Mouse (Mus musculus) forebrain, embryonic 11.5 days (tissue): Measurements from ENCODE around the gene Xiap. TPM values are rescaled to one million over a fixed set of nuclear protein-coding genes. Genes with fewer than 3 reads are reported as not detected.

ENCODE experiments used
- ATAC-seq: fragments of 200-750 bp; cut with Nextera tagmentation; replicated peaks from 2 replicates; pipeline ENCODE4 v1.8.0; 2017; ENCODE audit warnings: moderate TSS enrichment; ENCODE audit not compliant: low FRiP score
- DNase-seq: peaks from one replicate; pipeline ENCODE4 v3.0.0-alpha.2; 2017; ENCODE audit warnings: low spot score
- H3K27ac ChIP-seq: fragments of 300-500 bp; sonication (generic); 2 replicates; pipeline ENCODE4 v1.5.1; 2014; ENCODE audit warnings: low read depth, low read length
- H3K27me3 ChIP-seq: fragments of 300-500 bp; sonication (generic); 2 replicates; pipeline ENCODE4 v1.6.1; 2014; ENCODE audit warnings: mild to moderate bottlenecking, low read length, mixed read lengths; ENCODE audit not compliant: control insufficient read depth, insufficient read depth
- H3K36me3 ChIP-seq: fragments of 300-500 bp; sonication (generic); 2 replicates; pipeline ENCODE4 v1.6.1; 2014; ENCODE audit warnings: mild to moderate bottlenecking, low read length, moderate library complexity, mixed read lengths; ENCODE audit not compliant: control insufficient read depth, insufficient read depth
- H3K4me1 ChIP-seq: fragments of 300-500 bp; sonication (generic); replicated peaks from 2 replicates; pipeline ENCODE4 v1.6.1; 2014; ENCODE audit warnings: low read length, mixed read lengths; ENCODE audit not compliant: control insufficient read depth, insufficient read depth
- H3K4me2 ChIP-seq: fragments of 300-500 bp; sonication (generic); 2 replicates; pipeline ENCODE4 v1.6.1; 2014; ENCODE audit warnings: low read depth, mild to moderate bottlenecking, low read length, moderate library complexity, mixed read lengths; ENCODE audit not compliant: severe bottlenecking
- H3K4me3 ChIP-seq: fragments of 300-500 bp; sonication (generic); 2 replicates; pipeline ENCODE4 v1.5.1; 2014; ENCODE audit warnings: low read depth, low read length
- H3K9ac ChIP-seq: fragments of 300-500 bp; sonication (generic); 2 replicates; pipeline ENCODE4 v1.6.1; 2014; ENCODE audit warnings: low read length
- H3K9me3 ChIP-seq: fragments of 300-500 bp; sonication (generic); 2 replicates; pipeline ENCODE4 v1.6.1; 2016; ENCODE audit warnings: low read length, mixed read lengths; ENCODE audit not compliant: control insufficient read depth
- WGBS: fragments of 180-500 bp; shearing (Covaris S2); extraction: QIAGEN DNeasy Blood & Tissue Kit; methylation state at CpG from one replicate; pipeline ENCODE4 v1.1.7; 2014; 5-methylcytosine and 5-hydroxymethylcytosine counted together
- polyA plus RNA-seq: library from polyadenylated mRNA; unstranded; fragments of >200 nt; fragmentation: Nextera tagmentation; extraction: Ambion mirVana; gene quantifications from 2 replicates; pipeline ENCODE4 v1.2.1, GENCODE M21; 2014

Xiap gene
- polyA plus RNA-seq, 1 experiment from 2014 or later: 16.4 TPM

DNA sequence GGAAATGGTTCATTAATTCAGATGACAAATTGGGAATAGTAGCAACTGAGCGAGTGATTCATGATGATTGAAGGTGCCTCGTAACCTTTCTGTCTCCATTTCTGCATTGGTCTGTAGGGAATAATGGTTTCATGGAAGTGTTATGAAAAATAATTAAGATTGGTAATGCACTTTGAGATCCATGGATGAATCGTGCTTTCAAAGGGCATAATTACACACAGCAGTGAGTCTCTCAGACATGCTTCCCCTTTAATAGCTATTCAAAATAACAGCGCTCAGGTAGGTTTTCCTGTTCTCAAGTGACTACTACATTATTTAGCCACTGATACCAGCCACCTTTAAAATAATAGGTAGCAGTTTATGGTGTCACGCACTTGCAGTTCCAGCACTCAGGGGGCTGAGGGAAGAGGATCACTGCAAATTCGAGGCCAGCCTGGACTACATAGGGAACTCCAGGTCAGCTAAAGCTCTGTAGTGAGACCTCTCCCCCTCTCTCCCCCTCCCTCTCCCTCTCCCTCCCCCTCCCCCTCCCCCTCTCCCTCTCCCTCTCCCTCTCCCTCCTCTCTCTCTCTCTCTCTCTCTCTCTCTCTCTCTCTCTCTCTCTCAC is 60.1 kb downstream of the Xiap start:
- 83% methylated on average over 6 of the region's 6 CpGs for WGBS
- no peak for DNase-seq

DNA sequence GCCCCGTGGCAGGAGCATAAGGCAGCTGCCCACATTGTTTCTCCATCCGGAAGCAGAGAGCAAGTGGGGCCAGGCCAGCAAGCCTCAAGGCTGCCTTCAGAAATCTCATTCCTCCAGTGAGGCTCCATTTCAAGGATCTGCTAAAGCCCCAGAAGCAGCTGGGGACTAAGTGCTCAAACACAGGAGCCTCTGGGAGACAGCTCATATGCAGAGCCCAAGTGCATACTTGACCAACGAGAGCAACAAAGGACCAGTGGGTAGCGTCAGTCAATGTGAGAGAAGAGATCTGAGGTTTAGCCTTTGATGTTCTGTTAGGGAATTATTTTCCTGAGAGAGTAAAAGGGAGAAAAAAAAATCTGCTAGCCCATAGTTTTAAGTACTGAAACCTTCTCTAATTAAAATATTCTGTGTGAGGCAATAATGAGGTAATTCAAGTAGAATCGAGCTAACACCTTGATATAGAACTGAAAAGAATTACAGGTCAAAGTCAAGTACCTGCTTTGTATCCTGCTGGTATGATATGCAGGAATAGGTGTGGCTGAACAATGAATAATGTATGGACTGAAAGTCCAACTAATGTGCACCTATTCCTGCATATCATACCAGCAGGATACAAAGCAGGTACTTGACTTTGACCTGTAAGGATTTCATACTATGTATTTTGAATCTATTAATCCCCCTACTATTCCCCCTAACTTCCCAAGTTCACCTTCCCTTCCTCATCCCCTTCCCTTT is 65.7 kb downstream of the Xiap start:
- peaks cover 4% of the 10 kb centered on the region; the same call in 1 of the 2 replicates for H3K9me3 ChIP-seq
- DNase-seq (no peak), ATAC-seq (no peak)
- no peak overlapping the region for H3K4me2 ChIP-seq
- H3K27ac ChIP-seq: no peak overlapping the region
- WGBS: 76% methylated on average over 5 of the region's 5 CpGs
- H3K9ac ChIP-seq: no peak overlapping the region
- H3K27me3 ChIP-seq: no peaks in the 10 kb centered on the region
- no peaks in the 10 kb centered on the region for H3K4me1 ChIP-seq
- no peaks in the 10 kb centered on the region for H3K36me3 ChIP-seq
- no peak overlapping the region for H3K4me3 ChIP-seq

More for the DNA sequence above, 60.1 kb downstream of the Xiap start:
- no peak overlapping the region for H3K27ac ChIP-seq
- no peaks in the 10 kb centered on the region for H3K36me3 ChIP-seq
- H3K4me2 ChIP-seq: no peak overlapping the region
- no peak for ATAC-seq
- no peak overlapping the region for H3K9ac ChIP-seq
- H3K27me3 ChIP-seq: no peaks in the 10 kb centered on the region
- H3K9me3 ChIP-seq: no peaks in the 10 kb centered on the region
- no peaks in the 10 kb centered on the region for H3K4me1 ChIP-seq
- H3K4me3 ChIP-seq: no peak overlapping the region

- Histone ChIP-seq H3K4me2 (no peak overlapping the region), H3K27ac (no peak overlapping the region), H3K36me3 (no peaks in the 10 kb centered on the region), H3K4me1 (no peaks in the 10 kb centered on the region), H3K4me3 (no peak overlapping the region), H3K9ac (no peak overlapping the region), H3K27me3 (no peaks in the 10 kb centered on the region), H3K9me3 (no peaks in the 10 kb centered on the region)
- 74% methylated on average over 9 of the region's 9 CpGs for whole genome bisulfite sequencing
- ATAC-seq: no peak
- DNase-seq: no peak
These were observed 80.4 kb downstream of the Xiap start for GRCm38 (mm10) chrX:42139882-42140281.

DNA sequence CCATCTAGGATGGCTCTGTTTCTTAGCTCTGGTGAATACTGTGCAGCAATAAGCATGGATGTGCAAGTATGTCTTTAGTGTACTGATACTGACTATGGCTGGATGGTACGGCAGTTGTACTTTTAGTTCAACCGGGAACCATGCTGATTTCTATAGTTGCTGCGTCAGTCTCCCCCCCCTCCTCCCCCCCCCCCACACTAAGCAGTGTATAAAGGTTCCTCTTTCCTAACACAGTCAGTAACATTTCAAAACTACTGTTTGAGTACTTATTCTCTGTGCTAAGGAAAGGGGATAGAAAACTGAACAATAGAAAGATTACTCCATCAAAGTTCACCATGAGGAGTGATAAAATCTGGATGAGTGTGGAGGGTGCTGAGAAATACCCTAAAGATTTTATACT is 83.1 kb downstream of the Xiap start:
- DNase-seq (no peak), ATAC-seq (no peak)
- WGBS: 83% methylated on average over 3 of the region's 3 CpGs
- no peak overlapping the region for H3K4me2 ChIP-seq
- no peaks in the 10 kb centered on the region for H3K9me3 ChIP-seq
- no peaks in the 10 kb centered on the region for H3K4me1 ChIP-seq
- no peak overlapping the region for H3K27ac ChIP-seq
- no peaks in the 10 kb centered on the region for H3K36me3 ChIP-seq
- H3K27me3 ChIP-seq: no peaks in the 10 kb centered on the region
- no peak overlapping the region for H3K4me3 ChIP-seq
- no peak overlapping the region for H3K9ac ChIP-seq

- no peaks in the 10 kb centered on the region for H3K36me3 ChIP-seq
- H3K4me2 ChIP-seq: no peak overlapping the region
- no peaks in the 10 kb centered on the region for H3K4me1 ChIP-seq
- DNase-seq: no peak
- H3K9ac ChIP-seq: no peak overlapping the region
- H3K27ac ChIP-seq: no peak overlapping the region
- 81% methylated on average over 4 of the region's 4 CpGs for WGBS
- H3K27me3 ChIP-seq: no peaks in the 10 kb centered on the region
- no peaks in the 10 kb centered on the region for H3K9me3 ChIP-seq
- ATAC-seq: no peak
- H3K4me3 ChIP-seq: no peak overlapping the region
These were observed 84.5 kb downstream of the Xiap start for GRCm38 (mm10) chrX:42143991-42144390.

DNA sequence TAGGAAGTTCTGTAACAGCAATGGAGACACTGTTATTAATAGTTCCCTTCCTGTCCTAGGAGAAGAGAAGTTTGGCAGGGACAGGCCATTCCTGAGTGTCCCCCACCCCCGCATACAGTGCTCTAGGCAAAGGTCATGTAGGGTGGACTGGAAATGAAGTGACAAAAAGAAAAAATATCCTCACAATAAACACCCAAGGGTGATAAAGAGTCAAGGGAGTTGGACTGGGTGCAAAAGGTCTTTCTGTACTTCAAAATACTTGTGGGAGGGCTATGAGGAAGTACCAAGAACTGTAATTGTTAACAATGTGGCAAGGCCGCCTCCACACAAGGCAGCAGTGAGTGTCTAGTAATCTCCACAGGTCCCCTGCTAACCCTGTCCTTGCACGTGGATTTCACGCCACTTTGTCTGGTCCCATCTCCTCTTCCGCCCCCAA is 88.6 kb downstream of the Xiap start:
- no peak overlapping the region for H3K9ac ChIP-seq
- ATAC-seq (no peak), DNase-seq (no peak)
- H3K27me3 ChIP-seq: no peaks in the 10 kb centered on the region
- peak overlapping the region; percentile 49; the same call in 1 of the 2 replicates for H3K4me2 ChIP-seq
- no peaks in the 10 kb centered on the region for H3K36me3 ChIP-seq
- H3K27ac ChIP-seq: no peak overlapping the region
- WGBS: 64% methylated on average over 5 of the region's 5 CpGs
- no peaks in the 10 kb centered on the region for H3K9me3 ChIP-seq
- H3K4me3 ChIP-seq: no peak overlapping the region
- no peaks in the 10 kb centered on the region for H3K4me1 ChIP-seq

DNA sequence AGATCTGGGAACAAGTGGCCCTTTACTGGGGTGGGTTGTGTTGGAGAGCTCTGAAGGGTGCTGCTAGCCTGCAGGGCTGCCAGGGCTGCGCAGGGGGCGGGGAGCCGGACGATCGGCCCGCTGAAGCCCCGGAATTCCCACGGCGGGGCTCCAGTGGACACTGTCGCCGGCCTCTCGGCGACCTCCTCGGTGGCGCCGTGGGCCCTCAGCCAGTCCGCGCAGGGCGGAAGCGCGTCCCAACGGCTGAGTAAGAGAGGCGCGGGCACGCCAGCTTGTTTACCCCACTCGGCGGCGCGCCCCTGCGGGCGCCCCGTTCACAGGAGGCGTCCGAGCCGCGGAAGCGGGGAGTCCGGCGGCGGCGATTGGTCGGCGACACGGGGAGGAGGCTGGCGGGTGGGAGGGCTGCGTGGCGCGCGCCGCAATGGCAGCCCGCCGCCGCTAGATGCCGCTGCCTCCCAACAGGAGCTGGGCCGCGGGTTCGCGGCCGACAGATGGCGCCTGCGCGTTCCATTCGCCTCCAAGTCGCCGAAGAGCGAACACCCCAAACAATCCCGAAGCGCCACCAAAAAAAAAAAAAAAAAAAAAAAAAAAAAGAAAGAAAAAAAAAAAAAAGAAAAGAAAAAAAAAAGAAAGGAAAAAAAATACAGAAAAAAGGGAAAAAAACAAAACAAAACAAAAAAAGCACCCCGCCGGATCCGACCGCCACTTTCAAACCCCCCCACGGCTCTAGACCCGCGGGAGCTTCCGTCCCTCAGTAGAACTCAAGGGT is 89.5 kb downstream of the Xiap start, which contains the start of gene Stag2:
TSS of gene Stag2 (plus strand) at position 530 of the 769 bp plus-strand sequence.
- 13% methylated on average over 69 of the region's 76 CpGs for WGBS
- Histone ChIP-seq H3K9ac (peak within 1 kb of the TSS; percentile 93), H3K9me3 (no peaks in the 10 kb centered on the region), H3K4me2 (peak within 1 kb of the TSS; percentile 58), H3K36me3 (no peaks in the 10 kb centered on the region), H3K27me3 (no peaks in the 10 kb centered on the region), H3K4me1 (no peaks in the 10 kb centered on the region), H3K27ac (peak within 1 kb of the TSS; percentile 99), H3K4me3 (peak within 1 kb of the TSS; percentile 54)
- ATAC-seq (peak; percentile 73), DNase-seq (peak; percentile 93)

GRCm38 (mm10) chrX:42149557-42150345 is 90.3 kb downstream of the Xiap start:
- peak overlapping the region; percentile 54 for H3K4me3 ChIP-seq
- H3K9me3 ChIP-seq: no peaks in the 10 kb centered on the region
- no peaks in the 10 kb centered on the region for H3K4me1 ChIP-seq
- no peaks in the 10 kb centered on the region for H3K36me3 ChIP-seq
- ATAC-seq (peak; percentile 64), DNase-seq (peak; percentile 70)
- H3K27me3 ChIP-seq: no peaks in the 10 kb centered on the region
- peak overlapping the region; percentile 99 for H3K27ac ChIP-seq
- peak overlapping the region; percentile 93 for H3K9ac ChIP-seq
- H3K4me2 ChIP-seq: peak overlapping the region; percentile 58
- 32% methylated on average over 49 of the region's 71 CpGs for WGBS
